Mouse (Mus musculus): ENCODE data around the gene Copg2. TPM values are rescaled to one million over a fixed set of nuclear protein-coding genes. Genes with fewer than 3 reads are reported as not detected.

Gene Copg2
- 50.1 and 51.5 TPM in 2 replicates for total RNA-seq (2021)
- long read RNA-seq, experiment 1, transcript Copg2-201 (24 exons, 3,961 nt): major isoform, 9 of 16 reads
- long read RNA-seq, experiment 1, partial matches to known transcripts: 4 of 16 reads
- long read RNA-seq, experiment 1, other reads (novel, unspliced or antisense): 3 of 16 reads
- long read RNA-seq, experiment 2, transcript Copg2-201 (24 exons, 3,961 nt): major isoform, 6 of 8 reads
- long read RNA-seq, experiment 2, partial matches to known transcripts: 1 of 8 reads
- long read RNA-seq, experiment 2, other reads (novel, unspliced or antisense): 1 of 8 reads

DNA sequence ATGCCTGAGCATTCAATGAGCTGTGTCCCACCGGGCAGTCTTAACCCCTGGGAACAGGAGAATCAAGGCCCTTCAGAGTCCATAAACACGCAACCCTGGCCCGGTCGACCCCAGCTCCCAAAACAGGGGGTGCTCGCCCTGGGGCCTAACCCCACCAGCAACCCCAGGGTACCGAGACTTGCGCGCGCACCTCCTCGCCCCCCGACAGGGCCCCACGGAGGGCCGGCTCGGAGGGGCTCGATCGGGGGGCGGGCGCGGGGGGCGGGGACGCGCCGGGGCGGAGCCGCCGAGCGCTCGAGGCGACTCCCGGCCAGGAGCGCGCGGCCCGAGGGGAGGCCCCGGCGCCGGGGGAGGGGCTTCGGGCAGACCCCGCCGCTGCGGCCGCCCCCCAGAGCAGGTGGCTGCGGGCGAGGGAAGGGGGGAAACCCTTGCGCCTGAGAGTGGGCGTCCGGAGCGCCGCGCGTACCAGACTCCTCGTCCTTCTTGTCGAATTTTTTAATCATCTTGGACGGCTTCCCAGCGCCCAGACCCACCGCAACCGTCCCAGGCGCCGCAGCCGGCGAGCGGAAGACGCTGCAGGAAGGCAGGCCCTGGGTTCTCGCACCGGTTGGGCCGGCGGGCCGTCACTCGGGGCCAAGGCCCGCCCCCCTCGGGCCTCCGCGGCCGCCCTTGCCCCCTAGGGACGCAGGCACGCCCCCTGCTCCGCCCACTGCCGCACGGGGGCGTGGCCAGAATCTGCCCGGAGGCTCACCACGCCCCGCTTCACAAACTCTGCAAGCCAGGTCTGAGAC lies at the start of gene Copg2:
Copg2 (minus strand) TSS at position 600 of the 791 bp plus-strand sequence.
- peak; percentile 98 for DNase-seq

DNA sequence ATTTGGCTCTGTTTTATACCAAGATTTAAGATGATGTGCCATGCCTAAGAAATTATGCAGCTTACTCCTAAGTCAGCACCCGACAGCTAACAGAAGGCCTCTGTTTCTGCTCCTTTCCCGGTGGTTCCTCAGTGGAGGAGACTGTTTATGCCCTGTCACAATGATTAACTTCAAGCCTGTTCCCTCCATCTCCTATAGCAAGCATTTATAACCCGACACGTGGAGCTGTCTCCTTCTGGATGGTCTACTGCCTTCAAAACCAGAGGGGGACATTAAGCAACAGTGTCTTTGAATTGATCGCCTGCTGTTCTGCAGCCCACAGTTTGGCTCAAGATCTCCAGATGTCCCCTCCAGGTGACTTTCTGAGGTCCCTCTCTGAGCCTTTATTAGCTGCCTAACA lies 42.7 kb upstream of the Copg2 start:
- DNase-seq: no peak

DNA sequence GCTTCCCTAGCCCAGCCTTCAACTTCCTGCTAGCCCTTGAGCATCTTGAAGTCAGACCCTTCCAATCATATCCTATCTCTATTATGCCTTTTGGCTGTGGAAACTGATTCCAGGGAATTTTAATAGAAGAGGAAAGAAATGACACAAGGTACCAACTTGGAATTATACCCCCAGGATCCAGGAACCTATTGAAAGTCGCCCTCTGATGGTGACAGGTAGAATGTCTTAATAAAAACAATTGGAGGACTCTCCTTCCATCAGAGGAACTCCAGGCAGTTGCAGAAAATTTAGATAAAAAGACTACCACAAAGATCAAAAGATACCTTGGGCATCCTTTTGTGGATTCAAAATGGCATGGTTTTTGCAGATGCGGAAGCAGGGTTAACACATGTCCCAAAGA lies 26.2 kb upstream of the Copg2 start:
- no peak for DNase-seq

DNA sequence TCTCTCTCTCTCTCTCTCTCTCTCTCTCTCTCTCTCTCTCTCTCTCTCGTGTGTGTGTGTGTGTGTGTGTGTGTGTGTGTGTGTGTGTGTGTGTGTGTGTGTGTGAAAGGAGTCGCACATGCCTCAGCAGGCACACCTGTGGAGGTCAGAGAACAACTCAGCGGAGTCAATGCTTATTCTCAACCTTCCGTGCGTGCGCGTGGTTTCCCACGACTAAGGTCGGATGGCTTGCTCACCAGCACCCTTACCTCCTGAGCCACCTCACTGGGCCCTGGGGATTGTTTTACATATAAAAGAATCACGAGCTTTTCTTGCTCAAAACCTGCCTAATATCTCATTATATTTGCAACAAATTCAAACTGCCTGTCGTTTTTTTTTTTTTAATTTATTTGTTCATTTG lies 25.2 kb upstream of the Copg2 start:
- DNase-seq: no peak

DNA sequence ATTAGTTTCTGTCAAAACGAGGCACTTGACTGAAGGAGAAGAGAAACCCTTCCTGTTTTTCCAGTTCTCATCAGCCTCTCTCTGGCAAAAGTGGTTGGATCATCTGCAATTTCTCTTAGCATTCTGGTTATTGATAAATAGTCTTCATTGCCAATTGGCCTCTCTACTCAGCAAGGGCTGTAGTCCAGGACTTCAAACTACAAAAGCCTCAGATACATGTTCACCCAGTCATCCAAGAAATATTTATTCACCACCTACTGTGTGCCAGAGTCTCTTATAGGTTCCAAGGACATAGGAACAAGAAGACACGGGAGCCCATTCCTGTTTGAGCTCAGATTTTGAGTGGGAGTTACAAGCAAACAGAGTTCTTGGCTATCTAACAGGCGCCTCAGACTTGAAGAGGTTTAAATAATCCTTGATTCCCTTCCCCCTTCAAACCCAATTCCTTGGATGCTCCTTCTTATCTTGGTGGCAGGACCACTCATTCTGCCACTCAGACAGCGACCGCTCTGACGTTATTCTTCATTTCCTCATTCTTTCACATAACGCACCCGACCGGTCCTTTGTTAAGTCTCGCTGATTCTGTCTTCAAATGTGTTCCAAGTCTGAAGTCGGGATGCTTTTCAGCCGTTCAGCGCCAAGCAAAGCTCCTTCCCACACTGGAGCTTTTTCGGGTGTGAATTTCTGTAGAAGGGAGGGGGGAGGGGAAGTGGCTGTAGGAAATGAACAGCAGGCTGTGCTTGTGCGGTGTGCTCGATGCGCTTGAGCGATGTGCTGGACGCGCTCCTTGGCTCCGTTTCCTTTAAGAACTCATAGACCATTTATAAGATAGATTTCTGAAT lies 24.5 kb upstream of the Copg2 start:
- DNase-seq: no peak

DNA sequence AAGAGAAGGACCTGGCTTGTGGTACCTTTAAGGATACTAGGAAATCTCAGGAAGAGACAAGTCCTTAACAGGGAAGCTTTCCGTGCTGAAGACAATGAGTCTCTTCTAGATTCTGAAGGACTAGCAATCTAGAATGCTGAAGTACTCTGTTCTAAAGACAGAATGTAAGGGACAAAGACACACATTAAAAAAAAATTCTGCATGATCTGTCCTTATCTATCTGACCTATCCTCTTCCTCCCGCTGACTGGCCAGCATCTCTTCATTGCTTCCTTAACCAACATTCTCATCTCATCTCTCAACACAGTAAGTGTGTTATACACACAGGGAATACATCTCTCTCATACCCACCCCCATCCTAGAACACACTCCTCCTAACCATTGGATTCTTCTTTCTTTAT lies 18.9 kb upstream of the Copg2 start, which contains the start of gene Tsga13:
Tsga13 (minus strand) TSS at position 101 of the 400 bp plus-strand sequence.
- DNase-seq: no peak

DNA sequence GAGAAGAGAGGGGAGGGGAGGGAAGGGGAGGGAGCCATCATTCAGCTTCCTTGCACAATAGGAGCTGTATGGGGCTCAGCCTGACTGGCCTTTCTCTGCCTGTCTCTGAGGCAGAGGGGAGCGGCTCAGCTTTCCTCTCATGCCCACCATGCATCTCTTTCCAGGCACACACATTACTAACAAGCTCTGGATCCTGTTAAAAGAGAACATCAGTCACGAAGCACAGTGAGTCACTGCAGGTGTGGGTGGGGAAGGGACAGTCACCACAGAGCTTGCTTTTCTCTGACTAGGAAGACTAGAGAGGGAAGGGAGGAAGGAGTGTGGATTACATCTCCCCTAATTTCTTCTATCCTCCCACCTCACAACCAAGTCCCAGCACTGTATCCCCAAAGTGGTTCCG lies 11.4 kb upstream of the Copg2 start:
- peak; percentile 6 for DNase-seq

DNA sequence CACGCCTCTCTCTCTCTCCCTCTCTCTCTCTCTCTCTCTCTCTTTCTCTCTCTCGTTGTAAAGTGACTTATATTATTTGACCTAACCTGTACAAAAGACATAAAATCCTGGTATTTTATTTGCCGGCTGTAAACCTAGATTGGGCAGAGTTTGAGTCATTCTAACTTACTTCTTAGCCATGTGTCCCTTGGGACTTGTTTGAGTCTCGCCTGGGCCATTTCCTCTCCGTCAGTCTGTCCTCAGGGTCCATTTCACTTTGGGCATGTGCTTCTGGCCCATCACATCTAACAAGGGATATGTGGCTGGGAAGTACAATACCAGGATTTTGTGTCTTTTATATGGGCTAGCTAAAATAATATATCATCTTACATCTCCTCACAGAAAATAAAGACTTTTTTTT lies 8.3 kb upstream of the Copg2 start:
- no peak for DNase-seq

DNA sequence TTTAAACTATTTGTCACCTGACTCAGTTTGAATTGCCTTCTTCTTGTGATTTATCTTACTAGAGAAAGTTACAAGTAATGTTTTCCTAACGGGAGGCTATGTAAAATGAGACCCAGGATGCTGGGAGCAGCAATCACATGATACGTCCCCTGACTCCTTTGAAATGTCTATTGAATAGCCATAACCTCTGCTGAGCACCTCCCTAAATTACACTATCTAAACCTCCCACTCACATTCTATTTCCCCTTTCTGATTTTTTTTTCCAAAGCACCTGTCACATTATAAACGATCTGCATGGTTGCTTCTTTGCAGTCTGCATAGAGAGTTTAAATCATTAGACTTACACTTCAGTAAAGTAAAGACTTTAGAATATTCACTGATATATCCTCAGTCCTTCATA lies 7.4 kb upstream of the Copg2 start:
- no peak for DNase-seq

DNA sequence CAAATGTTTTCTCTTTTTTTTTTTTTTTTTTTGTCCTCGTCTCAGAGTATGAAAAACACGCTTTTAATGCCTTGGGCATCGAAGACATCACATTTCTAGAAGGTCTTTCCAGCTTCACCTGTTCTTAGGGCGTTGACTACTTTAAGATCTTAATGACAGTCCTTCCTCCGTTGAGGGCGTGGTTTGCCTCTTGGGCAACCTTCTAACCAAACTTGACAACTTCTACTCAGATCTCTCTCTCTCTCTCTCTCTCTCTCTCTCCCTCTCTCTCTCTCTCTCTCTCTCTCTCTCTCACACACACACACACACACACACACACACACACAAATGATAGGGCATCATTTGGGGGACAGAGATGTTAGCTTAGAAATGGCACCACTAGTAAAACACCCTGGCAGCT lies 926 bp upstream of the Copg2 start:
- no peak for DNase-seq

DNA sequence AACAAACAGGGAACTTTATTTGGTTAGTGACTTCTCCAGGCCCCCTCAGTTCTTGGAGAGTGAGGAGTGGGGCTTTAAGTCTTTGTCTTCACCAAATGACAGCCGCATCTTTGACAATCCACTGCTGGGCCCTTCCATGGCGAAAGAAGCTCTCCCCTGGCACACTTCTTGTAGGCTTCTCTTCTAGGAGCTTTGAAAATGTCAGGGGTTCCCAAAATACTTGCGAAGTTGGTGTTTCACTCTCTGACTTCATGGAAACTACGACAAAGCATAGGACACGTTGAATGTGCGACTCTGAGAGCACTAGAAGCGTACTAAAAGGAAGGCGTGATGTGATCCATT lies 363 bp upstream of the Copg2 start:
- DNase-seq: no peak

DNA sequence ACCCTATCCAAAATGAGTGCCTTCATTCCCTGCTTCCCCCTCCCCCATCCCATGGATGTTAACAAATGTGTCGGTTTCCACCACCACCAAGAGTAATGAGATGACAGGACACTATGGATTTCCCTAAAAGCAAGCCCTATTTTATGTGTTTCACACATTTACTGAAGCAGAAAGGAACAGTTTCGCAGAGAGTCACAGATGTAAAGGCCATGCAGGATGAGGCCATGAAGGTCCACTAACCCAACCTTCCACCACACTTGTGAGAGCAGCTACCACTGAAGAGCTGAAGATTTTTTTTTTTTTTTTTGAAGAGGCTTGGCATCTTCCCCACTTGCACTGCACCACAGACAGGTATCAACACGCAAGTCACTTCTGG lies 787 bp downstream of the Copg2 start:
- DNase-seq: peak; percentile 23

DNA sequence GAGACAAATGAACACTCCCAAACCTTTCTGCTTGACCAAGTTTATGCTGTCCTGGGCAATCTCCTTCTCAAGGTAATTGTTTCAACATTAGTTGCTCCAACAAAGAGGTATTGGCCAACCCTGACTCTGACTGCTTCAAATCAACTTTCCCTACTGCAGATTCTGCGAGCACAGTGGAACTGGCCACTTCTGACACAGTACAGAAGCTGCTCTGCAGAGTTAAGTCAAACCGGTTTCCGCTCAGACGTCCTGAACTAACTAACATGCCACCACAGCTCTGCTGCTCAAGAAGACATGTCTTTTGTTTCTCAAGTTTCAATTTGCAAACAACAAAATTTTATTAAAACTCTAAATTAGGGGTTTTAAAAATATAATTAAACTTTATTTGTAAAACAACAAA lies 3.5 kb downstream of the Copg2 start:
- peak; percentile 21 for DNase-seq

DNA sequence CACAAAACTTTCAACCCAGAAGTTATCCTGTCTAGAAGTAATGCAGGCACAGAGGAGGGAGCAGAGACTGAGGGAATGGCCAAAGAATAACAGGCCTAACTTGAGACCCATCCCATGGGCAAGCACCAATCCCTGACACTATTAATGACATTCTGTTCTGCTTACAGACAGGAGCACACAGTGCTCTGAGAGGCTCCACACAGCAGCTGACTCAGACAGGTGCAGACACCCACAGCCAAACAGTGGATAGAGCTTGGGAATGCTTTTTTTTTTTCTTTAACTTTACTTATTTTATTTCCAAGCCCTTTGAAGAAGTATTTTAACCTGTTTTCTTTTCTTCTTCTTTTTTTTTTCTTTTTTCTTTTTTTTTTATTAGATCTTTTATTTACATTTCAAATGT lies 4.8 kb downstream of the Copg2 start:
- DNase-seq: no peak

DNA sequence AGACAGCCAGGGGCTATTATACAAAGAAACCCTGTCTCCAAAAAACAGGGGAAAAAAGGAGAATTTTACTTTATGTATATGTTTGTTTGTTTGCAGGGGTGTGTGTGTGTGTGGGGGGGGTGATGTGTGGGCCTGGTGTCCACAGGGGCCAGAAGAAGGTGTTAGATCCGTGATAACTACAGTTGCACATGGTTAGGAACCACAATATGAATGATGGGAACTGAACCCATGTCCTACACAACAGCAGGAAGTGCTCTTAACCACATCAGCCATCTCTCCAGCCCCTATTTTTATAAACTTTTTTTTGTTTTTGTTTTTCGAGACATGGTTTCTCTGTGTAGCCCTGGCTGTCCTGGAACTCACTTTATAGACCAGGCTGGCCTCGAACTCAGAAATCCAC lies 11.7 kb downstream of the Copg2 start:
- DNase-seq: no peak

DNA sequence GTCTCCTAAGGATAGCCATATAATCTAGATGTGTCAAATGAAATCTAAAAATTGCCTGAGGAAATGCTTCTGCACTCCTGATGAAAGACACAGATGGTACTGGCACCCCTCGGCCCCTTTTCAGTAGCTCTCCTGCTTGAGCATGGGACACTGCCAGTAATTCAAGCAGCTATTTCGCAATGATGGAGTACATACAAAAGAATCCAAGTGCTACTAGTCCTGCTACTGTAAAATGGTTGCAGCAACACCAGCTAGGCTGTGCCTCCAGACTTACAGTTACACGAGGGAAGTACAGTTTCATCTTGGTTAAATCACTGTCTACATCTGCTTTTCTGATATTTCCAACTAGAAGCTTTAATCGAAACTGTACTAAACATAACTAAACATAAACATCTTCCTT lies 13.1 kb downstream of the Copg2 start:
- DNase-seq: no peak

DNA sequence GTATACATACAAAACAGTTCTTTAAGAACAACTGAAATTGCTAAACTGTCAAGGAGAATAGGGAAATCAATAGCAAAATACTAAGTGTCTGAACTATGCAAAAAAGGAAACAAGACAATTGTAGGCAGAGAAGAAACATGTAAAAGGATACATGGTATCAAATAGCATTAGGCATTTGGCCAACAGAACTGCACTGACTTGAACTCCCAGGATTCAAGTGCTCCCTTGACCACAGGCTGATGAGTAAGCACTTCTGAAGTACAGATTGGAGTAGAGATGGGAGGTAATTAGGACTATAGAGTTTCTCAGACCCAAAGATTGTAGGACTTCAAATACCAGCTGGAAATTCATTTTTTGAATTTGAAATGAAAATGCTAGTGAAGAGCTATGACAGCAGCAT lies 19.9 kb downstream of the Copg2 start:
- no peak for DNase-seq

DNA sequence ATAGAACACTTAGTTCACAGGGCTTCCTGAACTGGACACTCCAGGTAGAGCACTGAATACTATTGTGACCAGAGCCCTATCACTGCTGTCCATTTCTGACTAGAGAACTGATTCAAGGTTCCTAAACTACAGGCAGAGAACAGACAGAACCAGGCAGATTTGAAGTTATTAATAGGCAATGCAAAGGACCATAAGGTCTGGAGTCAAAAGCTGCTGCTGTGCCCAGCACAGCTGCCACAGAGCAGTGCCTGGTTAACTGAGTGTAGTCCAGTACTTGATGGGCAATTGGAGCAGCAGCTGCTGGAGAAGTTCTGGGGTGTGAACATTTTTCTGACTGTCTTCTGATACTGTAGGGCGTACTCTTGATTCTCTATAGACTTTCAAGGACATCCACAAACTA lies 30.1 kb downstream of the Copg2 start:
- DNase-seq: no peak

DNA sequence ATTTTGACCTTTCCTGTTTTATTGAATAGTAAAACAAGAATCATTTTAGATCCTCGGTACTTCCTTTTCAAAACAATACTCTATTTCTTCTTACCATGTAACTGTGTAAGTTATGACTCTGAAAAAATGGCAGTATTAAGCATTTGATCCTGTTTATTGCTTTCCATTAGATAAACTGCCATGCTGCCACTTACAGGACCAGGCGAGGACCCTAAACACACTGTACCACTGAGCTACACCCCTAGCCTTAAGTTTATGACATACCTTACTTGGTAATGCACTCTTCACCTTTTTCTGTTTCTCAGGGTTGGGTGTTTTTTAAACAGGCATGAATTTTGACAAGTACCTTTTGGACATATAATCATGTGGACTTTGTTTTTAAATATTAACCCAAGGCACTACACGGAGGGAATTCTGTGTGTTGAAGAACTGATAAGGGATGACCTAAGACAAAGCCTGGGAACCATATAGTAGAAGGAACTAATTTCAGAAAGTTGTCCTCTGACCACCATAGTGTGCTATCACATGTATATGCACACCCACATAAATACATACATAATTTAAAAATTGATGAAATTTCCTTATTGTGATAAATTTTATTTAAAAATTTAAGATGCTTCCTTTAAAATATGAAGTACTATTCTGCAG lies 31.4 kb downstream of the Copg2 start:
- DNase-seq: no peak

DNA sequence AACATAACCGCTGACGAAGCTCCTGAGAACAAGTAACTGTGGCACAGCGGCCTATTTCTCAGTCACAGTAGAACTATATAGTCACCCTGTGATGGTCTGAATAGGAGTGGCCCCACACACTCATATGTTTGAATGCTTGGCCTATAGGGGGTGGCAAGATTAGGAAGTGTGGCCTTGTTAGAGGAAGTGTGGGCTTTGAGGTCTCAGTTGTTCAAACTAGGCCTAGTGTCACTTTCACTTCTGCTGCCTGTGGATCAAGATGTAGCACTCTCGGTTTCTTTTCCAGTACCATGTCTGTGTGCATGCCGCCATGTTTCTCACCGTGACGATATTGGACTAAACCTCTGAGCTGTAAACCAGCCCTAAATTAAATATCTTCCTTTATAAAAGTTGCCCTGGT lies 40.6 kb downstream of the Copg2 start:
- no peak for DNase-seq

DNA sequence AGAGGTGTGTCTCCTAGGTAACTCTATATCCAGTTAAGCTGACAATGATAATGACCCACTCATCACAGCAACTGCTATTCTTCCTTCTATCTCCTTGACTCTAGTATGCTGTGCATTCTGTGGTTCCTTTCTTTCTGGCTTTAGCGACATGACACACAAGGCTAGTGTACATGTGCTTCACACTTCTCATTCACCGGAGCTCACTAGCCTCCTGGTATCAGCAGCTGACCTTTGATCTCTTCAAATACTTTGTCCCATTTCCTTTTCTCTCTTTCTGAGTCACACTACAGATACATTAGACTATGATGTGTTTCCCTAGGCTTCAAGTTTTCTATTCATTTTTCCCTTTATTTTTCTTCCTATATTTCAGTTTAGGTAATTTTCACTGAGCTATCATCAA lies 41.4 kb downstream of the Copg2 start:
- no peak for DNase-seq

DNA sequence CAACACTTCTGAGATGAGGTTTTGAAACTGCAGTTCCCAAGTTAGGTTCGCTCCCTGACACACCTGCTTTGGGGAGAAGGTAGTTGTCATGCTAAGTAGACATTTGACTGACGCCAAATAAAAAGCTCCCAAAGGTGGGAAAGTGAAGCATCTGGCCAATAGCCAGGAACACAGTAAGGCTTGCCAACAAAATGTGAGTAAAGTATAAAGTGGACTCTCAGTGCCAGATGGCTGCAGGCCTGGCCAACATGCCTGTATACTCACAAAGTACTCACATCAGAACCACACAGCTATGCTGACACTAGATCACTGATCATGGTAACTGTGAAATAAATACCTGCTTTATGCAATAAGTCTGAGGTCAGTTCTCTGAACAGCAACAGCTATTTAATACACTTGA lies 46.8 kb downstream of the Copg2 start:
- DNase-seq: no peak

DNA sequence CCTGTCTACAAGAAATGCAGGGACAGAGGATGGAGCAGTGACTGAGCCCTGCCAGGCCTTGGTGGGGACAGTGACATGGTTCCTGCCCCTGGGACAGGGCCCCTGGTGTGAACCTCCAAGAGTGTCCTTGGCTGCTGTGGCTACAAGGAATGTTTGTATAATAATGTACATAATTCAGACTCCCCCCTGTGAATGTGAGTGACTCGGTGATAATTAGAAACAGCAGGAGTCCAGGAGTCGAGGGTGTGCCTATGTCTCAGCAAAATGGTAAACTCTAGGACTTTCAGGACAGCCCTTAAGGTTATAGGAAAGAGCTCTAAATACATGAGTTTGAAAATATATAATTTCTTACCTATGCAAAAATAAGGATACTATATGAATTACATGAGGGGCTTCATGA lies 64.4 kb downstream of the Copg2 start:
- no peak for DNase-seq
